Mouse (Mus musculus) intestine, postnatal 0 days (tissue): ENCODE results near the gene Slain2. TPM values are rescaled to one million over a fixed set of nuclear protein-coding genes. Genes with fewer than 3 reads are reported as not detected.
A peak's percentile ranks its signal among the peaks of the same experiment; 100 is the strongest.

Experiments
- ATAC-seq: fragments of 200-750 bp; cut with Nextera tagmentation; 2 replicates; pipeline ENCODE4 v1.8.0; 2017; ENCODE audit warnings: mild to moderate bottlenecking, moderate TSS enrichment, moderate library complexity
- H3K27ac ChIP-seq: fragments of 300-500 bp; sonication (generic); 2 replicates; pipeline ENCODE4 v1.5.1; 2014; ENCODE audit warnings: mild to moderate bottlenecking, low read depth, low read length, moderate library complexity
- H3K27me3 ChIP-seq: fragments of 300-500 bp; sonication (generic); replicated peaks from 2 replicates; pipeline ENCODE4 v1.6.1; 2014; ENCODE audit warnings: low read length, mixed read lengths; ENCODE audit not compliant: control insufficient read depth, insufficient read depth
- H3K36me3 ChIP-seq: fragments of 300-500 bp; sonication (generic); 2 replicates; pipeline ENCODE4 v1.6.1; 2014; ENCODE audit warnings: mild to moderate bottlenecking, moderate library complexity; ENCODE audit not compliant: control insufficient read depth, insufficient read depth
- H3K4me1 ChIP-seq: fragments of 300-500 bp; sonication (generic); replicated peaks from 2 replicates; pipeline ENCODE4 v1.6.1; 2014; ENCODE audit warnings: antibody characterized with exemption, low read length, mixed read lengths; ENCODE audit not compliant: control insufficient read depth, insufficient read depth
- H3K4me2 ChIP-seq: fragments of 300-500 bp; sonication (generic); replicated peaks from 2 replicates; pipeline ENCODE4 v1.6.1; 2014; ENCODE audit warnings: low read depth, mild to moderate bottlenecking, moderate library complexity
- H3K4me3 ChIP-seq: fragments of 300-500 bp; sonication (generic); 2 replicates; pipeline ENCODE4 v1.5.1; 2014; ENCODE audit warnings: low read depth, low read length
- H3K9ac ChIP-seq: fragments of 300-500 bp; sonication (generic); 2 replicates; pipeline ENCODE4 v1.6.1; 2014; ENCODE audit warnings: mild to moderate bottlenecking, low read depth, low read length
- H3K9me3 ChIP-seq: fragments of 300-500 bp; sonication (generic); 2 replicates; pipeline ENCODE4 v1.6.1; 2016; ENCODE audit warnings: mixed run types; ENCODE audit not compliant: control insufficient read depth
- CTCF ChIP-seq: sonication (generic); IDR thresholded peaks from 2 replicates; pipeline ENCODE4 v1.5.1; 2016; ENCODE audit warnings: low read depth, mild to moderate bottlenecking, control low read depth, antibody characterized with exemption, moderate library complexity
- WGBS: fragments of 180-500 bp; shearing (Covaris S2); extraction: QIAGEN DNeasy Blood & Tissue Kit; methylation state at CpG from one replicate; pipeline ENCODE4 v1.1.7; 2014; 5-methylcytosine and 5-hydroxymethylcytosine counted together
- polyA plus RNA-seq: library from polyadenylated mRNA; unstranded; fragments of >200 nt; fragmentation: Nextera tagmentation; extraction: Ambion mirVana; gene quantifications from 2 replicates; pipeline ENCODE4 v1.2.1, GENCODE M21; 2015

Gene Slain2
- polyA plus RNA-seq, 1 experiment from 2014 or later: 10.1 TPM

DNA sequence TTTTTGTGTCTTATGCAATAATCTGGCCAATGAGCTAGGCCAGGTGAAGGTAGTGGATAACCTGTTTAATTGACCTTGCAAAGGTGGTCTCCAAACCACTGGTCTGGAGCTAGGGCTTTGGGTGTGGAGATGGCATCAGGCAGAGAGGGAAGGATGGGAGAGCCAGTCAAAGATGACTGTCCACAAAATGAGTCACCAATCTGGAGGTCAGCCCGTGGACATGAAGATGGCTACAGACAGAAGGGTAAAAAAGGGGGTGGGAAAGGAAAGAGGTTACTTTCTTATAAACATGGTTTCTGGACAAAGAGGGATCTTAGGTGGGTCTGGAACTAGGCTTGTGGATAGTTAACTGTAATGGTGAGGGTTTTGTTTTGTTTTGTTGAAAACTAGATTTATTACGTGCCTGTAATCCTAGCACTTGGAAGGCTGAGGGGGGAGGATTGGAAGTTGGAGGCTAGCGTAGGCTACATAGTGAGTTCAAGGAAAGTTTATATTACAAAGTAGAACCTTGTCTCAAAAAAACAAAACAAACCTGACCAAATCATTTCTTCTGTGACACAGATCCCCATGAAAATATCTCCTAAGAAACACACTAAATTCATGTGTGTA is 40.0 kb downstream of the Slain2 start:
- peaks cover 16% of the 10 kb centered on the region for H3K36me3 ChIP-seq
- WGBS: 73% methylated on average over 3 of the region's 3 CpGs
- no peak for ATAC-seq
- H3K4me2 ChIP-seq: no peak overlapping the region
- H3K27me3 ChIP-seq: no peaks in the 10 kb centered on the region
- H3K4me1 ChIP-seq: no peaks in the 10 kb centered on the region
- no peaks in the 10 kb centered on the region for H3K9me3 ChIP-seq
- H3K27ac ChIP-seq: no peak overlapping the region
- no peak overlapping the region for H3K9ac ChIP-seq
- no peak overlapping the region for H3K4me3 ChIP-seq
- no peak for TF ChIP-seq CTCF

GRCm38 (mm10) chr5:72957281-72957680 is 43.2 kb downstream of the Slain2 start:
- 84% methylated on average over 17 of the region's 17 CpGs for WGBS
- Histone ChIP-seq H3K4me3 (no peak overlapping the region), H3K27ac (no peak overlapping the region), H3K4me2 (no peak overlapping the region), H3K36me3 (peaks cover 16% of the 10 kb centered on the region), H3K27me3 (no peaks in the 10 kb centered on the region), H3K9me3 (no peaks in the 10 kb centered on the region), H3K9ac (no peak overlapping the region), H3K4me1 (no peaks in the 10 kb centered on the region)
- ATAC-seq: no peak
- no peak for TF ChIP-seq CTCF

GRCm38 (mm10) chr5:72960096-72960495 is 46.0 kb downstream of the Slain2 start:
- ATAC-seq: no peak
- Histone ChIP-seq H3K9ac (no peak overlapping the region), H3K36me3 (peaks cover 19% of the 10 kb centered on the region), H3K27ac (no peak overlapping the region), H3K9me3 (no peaks in the 10 kb centered on the region), H3K4me3 (no peak overlapping the region), H3K4me1 (no peaks in the 10 kb centered on the region), H3K27me3 (no peaks in the 10 kb centered on the region), H3K4me2 (no peak overlapping the region)
- WGBS: 76% methylated on average over 6 of the region's 6 CpGs
- TF ChIP-seq CTCF: peak; percentile 42

GRCm38 (mm10) chr5:72965706-72966105 is 51.6 kb downstream of the Slain2 start:
- ATAC-seq: no peak
- H3K9me3 ChIP-seq: no peaks in the 10 kb centered on the region
- no peaks in the 10 kb centered on the region for H3K27me3 ChIP-seq
- WGBS: 85% methylated on average over 3 of the region's 3 CpGs
- peaks cover 15% of the 10 kb centered on the region; the same call in 1 of the 2 replicates for H3K36me3 ChIP-seq
- H3K4me3 ChIP-seq: no peak overlapping the region
- H3K4me2 ChIP-seq: no peak overlapping the region
- no peak overlapping the region for H3K9ac ChIP-seq
- TF ChIP-seq CTCF: no peak
- no peaks in the 10 kb centered on the region for H3K4me1 ChIP-seq
- H3K27ac ChIP-seq: no peak overlapping the region

DNA sequence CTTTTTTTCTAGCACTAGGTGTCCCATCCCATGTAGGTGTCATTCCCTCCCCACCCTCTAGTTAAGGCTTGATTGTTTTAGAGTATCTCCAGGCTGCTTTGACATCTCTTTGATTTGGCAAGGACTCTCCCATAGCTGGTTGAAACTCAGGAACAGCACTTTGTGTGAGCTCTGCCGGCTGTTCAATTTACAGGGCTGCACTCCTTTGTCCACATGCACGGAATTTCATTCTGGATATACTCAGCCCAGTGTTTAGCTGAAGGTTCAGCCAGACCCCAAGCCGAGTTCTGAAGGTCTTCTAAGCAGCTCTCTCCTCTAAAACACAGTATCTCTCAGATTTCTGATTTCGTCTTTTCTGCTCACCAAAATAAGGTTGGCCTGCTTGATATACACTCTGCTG is 58.3 kb downstream of the Slain2 start:
- Histone ChIP-seq H3K27me3 (no peaks in the 10 kb centered on the region), H3K9ac (no peak overlapping the region), H3K4me2 (no peak overlapping the region), H3K4me3 (no peak overlapping the region), H3K4me1 (no peaks in the 10 kb centered on the region), H3K36me3 (peaks cover 25% of the 10 kb centered on the region), H3K9me3 (no peaks in the 10 kb centered on the region), H3K27ac (no peak overlapping the region)
- 65% methylated on average over 4 of the region's 4 CpGs for WGBS
- no peak for ATAC-seq
- TF ChIP-seq CTCF: no peak

- no peaks in the 10 kb centered on the region for H3K27me3 ChIP-seq
- no peak overlapping the region for H3K4me2 ChIP-seq
- no peak overlapping the region for H3K9ac ChIP-seq
- peaks cover 25% of the 10 kb centered on the region for H3K36me3 ChIP-seq
- no peak for ATAC-seq
- H3K4me3 ChIP-seq: no peak overlapping the region
- WGBS: 64% methylated on average over 5 of the region's 5 CpGs
- H3K4me1 ChIP-seq: no peaks in the 10 kb centered on the region
- no peaks in the 10 kb centered on the region for H3K9me3 ChIP-seq
- H3K27ac ChIP-seq: no peak overlapping the region
- TF ChIP-seq CTCF: peak; percentile 49
Observed at GRCm38 (mm10) chr5:72972934-72973333, 58.8 kb downstream of the Slain2 start.
